ENCODE assay signal across 8 mouse cellular contexts in genomic region chr6:4601297-4601931, GRCm38 (mm10). TPM values are rescaled to one million over a fixed set of nuclear protein-coding genes. Genes with fewer than 3 reads are reported as not detected.
A peak's percentile ranks its signal among the peaks of the same experiment; 100 is the strongest.
DNase-seq lines count a peak whose midpoint lies in the region; ATAC-seq and TF ChIP-seq lines count a peak whose summit lies in the region.

No protein-coding gene starts in this region.

- DNase-seq in CD4-positive helper T cell, adult 2 months (ENCODE audit: low read depth, low spot score), result peak; percentile 50
- DNase-seq in T-cell, adult 2 months (ENCODE audit: low spot score), result peak; percentile 29
- DNase-seq in heart, adult 18-20 months, result peak; percentile 22 to 49
- peak; percentile 12 for DNase-seq in kidney, adult 11 months
- DNase-seq in urinary bladder, postnatal 25 days (ENCODE audit: low spot score), result peak; percentile 31

- WGBS in liver, embryonic 15.5 days (ENCODE audit: insufficient replicate concordance), result 5% methylated on average over 46 of the region's 58 CpGs
- 6% methylated on average over 36 of the region's 58 CpGs for WGBS in neural tube, embryonic 15.5 days

- H3K36me3 ChIP-seq in liver, embryonic 15.5 days (replicated peaks), result no peaks in the 10 kb centered on the region
- H3K36me3 ChIP-seq in neural tube, embryonic 15.5 days, result no peaks in the 10 kb centered on the region

- H3K9ac ChIP-seq in liver, embryonic 15.5 days, result peak overlapping the region; percentile 81
- H3K9ac ChIP-seq in neural tube, embryonic 15.5 days (replicated peaks), result peak overlapping the region; percentile 88

- H3K27ac ChIP-seq in cortical plate, adult 2 months (ENCODE audit: insufficient read depth, low read length), result peak overlapping the region; percentile 96
- peak overlapping the region; percentile 79 for H3K27ac ChIP-seq in liver, embryonic 15.5 days (replicated peaks)
- H3K27ac ChIP-seq in neural tube, embryonic 15.5 days (replicated peaks), result peak overlapping the region; percentile 96

- peak overlapping the region; percentile 85 for H3K4me2 ChIP-seq in liver, embryonic 15.5 days
- H3K4me2 ChIP-seq in neural tube, embryonic 15.5 days, result peak overlapping the region; percentile 92

- no peaks in the 10 kb centered on the region for H3K27me3 ChIP-seq in liver, embryonic 15.5 days
- no peaks in the 10 kb centered on the region for H3K27me3 ChIP-seq in neural tube, embryonic 15.5 days (replicated peaks)

- H3K4me1 ChIP-seq in cortical plate, adult 2 months (ENCODE audit: control insufficient read depth, insufficient read depth, low read length), result peaks cover 3% of the 10 kb centered on the region
- H3K4me1 ChIP-seq in liver, embryonic 15.5 days (replicated peaks), result peaks cover 17% of the 10 kb centered on the region
- H3K4me1 ChIP-seq in neural tube, embryonic 15.5 days, result peaks cover 26% of the 10 kb centered on the region

- TF ChIP-seq POLR2A in cortical plate, adult 2 months (IDR thresholded peaks at IDR 0.05; ENCODE audit: extremely low read depth, insufficient read depth, low read length), result 0 out of 2 replicates have a peak, but pooled peaks have one; percentile 22

- ATAC-seq in liver, embryonic 15.5 days (ENCODE audit: insufficient read depth), result peak; percentile 68
- ATAC-seq in neural tube, embryonic 15.5 days (ENCODE audit: low FRiP score), result peak; percentile 77

- H3K9me3 ChIP-seq in liver, embryonic 15.5 days (replicated peaks), result no peaks in the 10 kb centered on the region
- no peaks in the 10 kb centered on the region for H3K9me3 ChIP-seq in neural tube, embryonic 15.5 days (replicated peaks)

- TF ChIP-seq CTCF in cortical plate, adult 2 months (IDR thresholded peaks at IDR 0.05; ENCODE audit: extremely low read depth, insufficient read depth, low read length), result no peak

- H3K4me3 ChIP-seq in cortical plate, adult 2 months (ENCODE audit: insufficient read depth, low read length), result peak overlapping the region; percentile 93
- H3K4me3 ChIP-seq in liver, embryonic 15.5 days (replicated peaks), result peak overlapping the region; percentile 82
- H3K4me3 ChIP-seq in neural tube, embryonic 15.5 days (replicated peaks), result peak overlapping the region; percentile 73

RNA-seq across cellular contexts. Expression of gene Casd1, which starts 0.8 kb away (rescaled TPM):
- 36.1 and 36.7 TPM in 2 replicates for polyA plus RNA-seq in cortical plate, adult 2 months (2012; rRNA removed)
- total RNA-seq in heart, adult 18-20 months (2021), result 10 to 100 TPM; 21.7 to 22.5 TPM
- polyA plus RNA-seq in liver, embryonic 15.5 days (2015; fragmentation: Nextera tagmentation; extraction: Ambion mirVana), result 6.0 and 6.7 TPM in 2 replicates
- polyA plus RNA-seq in neural tube, embryonic 15.5 days (2015; fragmentation: Nextera tagmentation; extraction: Ambion mirVana), result 39.3 and 43.3 TPM in 2 replicates

Comparison
In these comparisons a context has a peak if more than half of its experiments do, and no peak if none do; other contexts are left out.
1. Peak in every context shown above with its lines: DNase-seq, ATAC-seq, H3K4me3 ChIP-seq and H3K27ac ChIP-seq.